Mouse (Mus musculus) lung, embryonic 15.5 days (tissue): ENCODE data around the gene Wwp2. TPM values are rescaled to one million over a fixed set of nuclear protein-coding genes. Genes with fewer than 3 reads are reported as not detected.

ENCODE experiments used
- ATAC-seq: fragments of 200-750 bp; cut with Nextera tagmentation; 2 replicates; pipeline ENCODE4 v1.8.0; 2017; ENCODE audit warnings: moderate number of reproducible peaks, borderline replicate concordance; ENCODE audit not compliant: low FRiP score, low TSS enrichment; ENCODE audit errors: extremely low read depth
- H3K27ac ChIP-seq: fragments of 300-500 bp; sonication (generic); 2 replicates; pipeline ENCODE4 v1.5.1; 2015; ENCODE audit warnings: moderate library complexity, mild to moderate bottlenecking, inconsistent platforms
- H3K27me3 ChIP-seq: fragments of 300-500 bp; sonication (generic); 2 replicates; pipeline ENCODE4 v1.6.1; 2015; ENCODE audit warnings: inconsistent platforms
- H3K36me3 ChIP-seq: fragments of 300-500 bp; sonication (generic); 2 replicates; pipeline ENCODE4 v1.6.1; 2015; ENCODE audit warnings: inconsistent platforms
- H3K4me1 ChIP-seq: fragments of 300-500 bp; sonication (generic); 2 replicates; pipeline ENCODE4 v1.6.1; 2015; ENCODE audit warnings: inconsistent platforms
- H3K4me2 ChIP-seq: fragments of 300-500 bp; sonication (generic); 2 replicates; pipeline ENCODE4 v1.6.1; 2015; ENCODE audit warnings: inconsistent platforms, mild to moderate bottlenecking, moderate library complexity
- H3K4me3 ChIP-seq: fragments of 300-500 bp; sonication (generic); 2 replicates; pipeline ENCODE4 v1.5.1; 2015; ENCODE audit warnings: mild to moderate bottlenecking, inconsistent platforms
- H3K9ac ChIP-seq: fragments of 300-500 bp; sonication (generic); 2 replicates; pipeline ENCODE4 v1.6.1; 2015; ENCODE audit warnings: inconsistent platforms
- H3K9me3 ChIP-seq: fragments of 300-500 bp; sonication (generic); 2 replicates; pipeline ENCODE4 v1.6.1; 2016; ENCODE audit warnings: inconsistent platforms
- WGBS: fragments of 180-500 bp; shearing (Covaris S2); methylation state at CpG from one replicate; pipeline ENCODE4 v1.1.7; 2015; 5-methylcytosine and 5-hydroxymethylcytosine counted together
- polyA plus RNA-seq: library from polyadenylated mRNA; unstranded; fragments of >200 nt; fragmentation: Nextera tagmentation; extraction: Ambion mirVana; gene quantifications from 2 replicates; pipeline ENCODE4 v1.2.1, GENCODE M21; 2015

Wwp2 gene
- polyA plus RNA-seq, 1 experiment from 2014 or later, result 54.0 TPM

GRCm38 (mm10) chr8:107483250-107483649 is 47.1 kb downstream of the Wwp2 start:
- Histone ChIP-seq H3K27ac (no peak overlapping the region), H3K4me3 (no peak overlapping the region), H3K9me3 (no peaks in the 10 kb centered on the region), H3K4me2 (no peak overlapping the region), H3K9ac (no peak overlapping the region), H3K27me3 (no peaks in the 10 kb centered on the region), H3K4me1 (no peaks in the 10 kb centered on the region), H3K36me3 (0 out of 2 replicates have a peak, but pooled peaks cover 2% of the 10 kb centered on the region)
- ATAC-seq, result no peak
- WGBS, result 73% methylated on average over 8 of the region's 8 CpGs

GRCm38 (mm10) chr8:107484956-107485355 is 48.8 kb downstream of the Wwp2 start:
- Histone ChIP-seq H3K9ac (no peak overlapping the region), H3K4me3 (no peak overlapping the region), H3K27me3 (no peaks in the 10 kb centered on the region), H3K9me3 (no peaks in the 10 kb centered on the region), H3K4me2 (no peak overlapping the region), H3K36me3 (0 out of 2 replicates have a peak, but pooled peaks cover 2% of the 10 kb centered on the region), H3K4me1 (peaks cover 15% of the 10 kb centered on the region), H3K27ac (no peak overlapping the region)
- no peak for ATAC-seq

DNA sequence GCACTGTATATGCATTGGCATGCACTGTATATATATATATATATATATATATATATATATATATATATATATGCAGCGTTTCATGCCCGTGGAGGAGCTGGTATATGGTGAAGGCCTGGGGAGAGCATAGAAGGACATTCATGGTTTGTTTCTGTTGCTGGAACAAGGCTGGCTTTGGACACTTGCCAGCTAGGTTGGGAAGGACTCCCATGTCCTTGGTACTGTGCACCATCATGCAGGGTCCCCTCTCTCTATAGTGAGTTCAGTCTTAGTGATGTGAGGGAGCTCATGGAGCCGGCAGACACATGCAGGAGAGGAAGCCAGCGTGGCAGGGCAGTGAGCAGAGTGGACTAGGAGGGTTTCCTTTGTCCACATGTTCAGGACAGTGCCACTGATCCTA is 52.4 kb downstream of the Wwp2 start:
- no peak for ATAC-seq
- Histone ChIP-seq H3K4me1 (peaks cover 35% of the 10 kb centered on the region), H3K4me3 (no peak overlapping the region), H3K27ac (no peak overlapping the region), H3K9ac (no peak overlapping the region), H3K27me3 (no peaks in the 10 kb centered on the region), H3K9me3 (no peaks in the 10 kb centered on the region), H3K4me2 (no peak overlapping the region), H3K36me3 (no peaks in the 10 kb centered on the region)
- 74% methylated on average over 4 of the region's 4 CpGs for WGBS

- Histone ChIP-seq H3K4me1 (peaks cover 35% of the 10 kb centered on the region), H3K27ac (peak overlapping the region; percentile 58), H3K4me3 (no peak overlapping the region), H3K36me3 (no peaks in the 10 kb centered on the region), H3K9me3 (no peaks in the 10 kb centered on the region), H3K4me2 (no peak overlapping the region), H3K9ac (no peak overlapping the region), H3K27me3 (no peaks in the 10 kb centered on the region)
- ATAC-seq, result no peak
- 49% methylated on average over 4 of the region's 4 CpGs for WGBS
Observed at GRCm38 (mm10) chr8:107489086-107489485, 52.9 kb downstream of the Wwp2 start.

GRCm38 (mm10) chr8:107489921-107490320 is 53.8 kb downstream of the Wwp2 start:
- Histone ChIP-seq H3K4me1 (peaks cover 38% of the 10 kb centered on the region), H3K27ac (peak overlapping the region; percentile 58), H3K9me3 (no peaks in the 10 kb centered on the region), H3K4me3 (no peak overlapping the region), H3K4me2 (no peak overlapping the region), H3K27me3 (no peaks in the 10 kb centered on the region), H3K36me3 (no peaks in the 10 kb centered on the region), H3K9ac (no peak overlapping the region)
- WGBS, result 7% methylated on average over 5 of the region's 5 CpGs
- ATAC-seq, result peak; percentile 69

GRCm38 (mm10) chr8:107490649-107491048 is 54.5 kb downstream of the Wwp2 start:
- H3K4me3 ChIP-seq, result no peak overlapping the region
- H3K27ac ChIP-seq, result peak overlapping the region; percentile 53
- H3K4me1 ChIP-seq, result peaks cover 38% of the 10 kb centered on the region
- H3K4me2 ChIP-seq, result no peak overlapping the region
- H3K36me3 ChIP-seq, result no peaks in the 10 kb centered on the region
- no peak for ATAC-seq
- H3K9me3 ChIP-seq, result no peaks in the 10 kb centered on the region
- H3K27me3 ChIP-seq, result no peaks in the 10 kb centered on the region
- WGBS, result 32% methylated on average over 2 of the region's 2 CpGs
- H3K9ac ChIP-seq, result no peak overlapping the region

- ATAC-seq, result no peak
- peak overlapping the region; percentile 53 for H3K27ac ChIP-seq
- 41% methylated on average over 4 of the region's 4 CpGs for WGBS
- no peaks in the 10 kb centered on the region for H3K36me3 ChIP-seq
- no peak overlapping the region for H3K4me2 ChIP-seq
- peaks cover 40% of the 10 kb centered on the region for H3K4me1 ChIP-seq
- no peak overlapping the region for H3K9ac ChIP-seq
- no peaks in the 10 kb centered on the region for H3K9me3 ChIP-seq
- no peaks in the 10 kb centered on the region for H3K27me3 ChIP-seq
- no peak overlapping the region for H3K4me3 ChIP-seq
Observed at GRCm38 (mm10) chr8:107491212-107491611, 55.0 kb downstream of the Wwp2 start.

- H3K27ac ChIP-seq, result peak overlapping the region; percentile 53; the same call in 1 of the 2 replicates
- H3K27me3 ChIP-seq, result no peaks in the 10 kb centered on the region
- H3K36me3 ChIP-seq, result no peaks in the 10 kb centered on the region
- ATAC-seq, result no peak
- no peak overlapping the region for H3K4me2 ChIP-seq
- H3K4me3 ChIP-seq, result no peak overlapping the region
- peaks cover 43% of the 10 kb centered on the region for H3K4me1 ChIP-seq
- H3K9me3 ChIP-seq, result no peaks in the 10 kb centered on the region
- no peak overlapping the region for H3K9ac ChIP-seq
Observed at GRCm38 (mm10) chr8:107491831-107492230, 55.7 kb downstream of the Wwp2 start.

- Histone ChIP-seq H3K4me2 (no peak overlapping the region), H3K4me3 (no peak overlapping the region), H3K27me3 (no peaks in the 10 kb centered on the region), H3K27ac (no peak overlapping the region), H3K9me3 (no peaks in the 10 kb centered on the region), H3K4me1 (peaks cover 51% of the 10 kb centered on the region), H3K9ac (no peak overlapping the region), H3K36me3 (no peaks in the 10 kb centered on the region)
- WGBS, result 90% methylated on average over 5 of the region's 5 CpGs
- no peak for ATAC-seq
Observed at GRCm38 (mm10) chr8:107492802-107493201, 56.6 kb downstream of the Wwp2 start.

GRCm38 (mm10) chr8:107495425-107495824 is 59.3 kb downstream of the Wwp2 start:
- Histone ChIP-seq H3K27me3 (no peaks in the 10 kb centered on the region), H3K4me3 (no peak overlapping the region), H3K36me3 (no peaks in the 10 kb centered on the region), H3K9me3 (no peaks in the 10 kb centered on the region), H3K9ac (no peak overlapping the region), H3K27ac (peak overlapping the region; percentile 92), H3K4me1 (peaks cover 44% of the 10 kb centered on the region), H3K4me2 (no peak overlapping the region)
- ATAC-seq, result peak; percentile 82
- WGBS, result 46% methylated on average over 9 of the region's 9 CpGs

- no peak overlapping the region for H3K4me2 ChIP-seq
- H3K27me3 ChIP-seq, result no peaks in the 10 kb centered on the region
- H3K4me1 ChIP-seq, result peaks cover 28% of the 10 kb centered on the region
- ATAC-seq, result no peak
- H3K36me3 ChIP-seq, result no peaks in the 10 kb centered on the region
- 65% methylated on average over 6 of the region's 6 CpGs for WGBS
- no peaks in the 10 kb centered on the region for H3K9me3 ChIP-seq
- no peak overlapping the region for H3K4me3 ChIP-seq
- H3K27ac ChIP-seq, result peak overlapping the region; percentile 92
- H3K9ac ChIP-seq, result no peak overlapping the region
Observed at GRCm38 (mm10) chr8:107497708-107498107, 61.5 kb downstream of the Wwp2 start.

- no peak overlapping the region for H3K4me3 ChIP-seq
- no peak overlapping the region for H3K27ac ChIP-seq
- no peaks in the 10 kb centered on the region for H3K9me3 ChIP-seq
- H3K4me1 ChIP-seq, result peaks cover 30% of the 10 kb centered on the region
- H3K9ac ChIP-seq, result no peak overlapping the region
- H3K27me3 ChIP-seq, result no peaks in the 10 kb centered on the region
- WGBS, result 71% methylated on average over 1 of the region's 1 CpGs
- no peak for ATAC-seq
- no peaks in the 10 kb centered on the region for H3K36me3 ChIP-seq
- no peak overlapping the region for H3K4me2 ChIP-seq
Observed at GRCm38 (mm10) chr8:107498390-107498789, 62.2 kb downstream of the Wwp2 start.

DNA sequence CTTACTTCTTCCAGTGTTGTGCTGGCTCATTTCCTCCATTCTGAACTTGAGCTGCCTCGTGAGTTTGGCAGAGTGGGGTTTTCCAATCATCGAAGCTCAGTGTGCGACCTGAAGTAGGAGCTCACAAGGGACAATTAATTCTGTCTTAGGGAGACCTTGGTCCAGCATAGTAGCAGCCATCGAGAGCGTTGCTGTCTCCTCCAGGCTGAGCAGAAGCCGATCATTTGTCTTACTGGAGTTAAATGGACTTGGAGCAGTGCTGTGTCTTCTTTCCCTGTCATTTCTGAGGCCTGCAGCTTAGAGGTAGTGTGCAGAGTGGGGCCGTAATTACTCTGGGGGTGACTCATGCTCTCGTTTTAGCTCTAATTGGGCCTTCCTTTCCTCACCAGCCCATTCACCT is 62.6 kb downstream of the Wwp2 start:
- no peaks in the 10 kb centered on the region for H3K36me3 ChIP-seq
- no peak for ATAC-seq
- no peaks in the 10 kb centered on the region for H3K27me3 ChIP-seq
- H3K4me3 ChIP-seq, result no peak overlapping the region
- WGBS, result 73% methylated on average over 8 of the region's 8 CpGs
- H3K9me3 ChIP-seq, result no peaks in the 10 kb centered on the region
- H3K27ac ChIP-seq, result no peak overlapping the region
- no peak overlapping the region for H3K9ac ChIP-seq
- peaks cover 34% of the 10 kb centered on the region for H3K4me1 ChIP-seq
- H3K4me2 ChIP-seq, result no peak overlapping the region
